Mouse (Mus musculus) frontal cortex, postnatal 14 days (tissue): Measurements from ENCODE around the gene Cuedc2.

ENCODE experiments used
- DNase-seq, 2 experiments: peaks; one replicate each; pipeline ENCODE4 v3.0.0; 2022; ENCODE audit warnings: low spot score in 2 of 2

Cuedc2 gene

DNA sequence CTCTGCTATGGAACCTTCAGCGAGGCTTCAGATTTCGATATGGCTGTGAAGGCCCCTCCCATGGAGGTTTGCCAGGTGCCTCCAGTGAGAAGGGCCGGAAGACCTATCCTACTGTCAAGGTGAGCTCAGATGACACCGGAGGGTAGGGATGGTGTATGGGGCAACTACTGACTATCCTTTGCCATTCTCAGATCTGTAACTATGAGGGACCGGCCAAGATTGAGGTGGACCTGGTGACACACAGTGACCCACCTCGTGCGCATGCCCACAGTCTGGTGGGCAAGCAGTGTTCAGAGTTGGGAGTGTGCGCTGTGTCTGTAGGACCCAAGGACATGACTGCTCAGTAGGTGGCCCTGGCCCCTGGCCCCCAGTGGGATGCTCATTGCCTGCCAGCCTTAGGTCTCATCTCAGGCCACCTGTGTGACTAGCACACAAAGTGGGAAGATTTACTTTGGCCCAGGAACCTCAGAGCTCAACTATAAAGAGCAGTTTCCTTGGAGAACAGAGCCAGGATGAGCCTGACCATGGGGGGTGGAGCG lies 31.7 kb downstream of the Cuedc2 start:
- DNase-seq = peak in 1 of 2 experiments; percentile 2

DNA sequence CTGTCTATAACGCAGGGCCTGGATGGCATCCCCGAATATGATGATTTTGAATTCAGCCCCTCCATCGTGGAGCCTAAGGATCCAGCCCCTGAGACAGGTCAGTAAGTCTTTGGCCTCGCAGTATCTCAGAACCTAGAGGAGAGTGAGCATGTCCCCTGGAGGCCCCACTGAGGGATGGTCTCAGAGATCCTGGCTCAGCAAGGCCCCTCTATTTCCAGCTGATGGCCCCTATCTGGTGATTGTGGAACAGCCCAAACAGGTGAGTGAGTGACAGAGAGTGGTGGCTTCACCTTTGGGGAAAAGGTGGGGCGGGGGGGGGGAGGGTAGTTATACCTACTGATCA lies 32.3 kb downstream of the Cuedc2 start:
- DNase-seq = peak in 1 of 2 experiments; percentile 1

DNA sequence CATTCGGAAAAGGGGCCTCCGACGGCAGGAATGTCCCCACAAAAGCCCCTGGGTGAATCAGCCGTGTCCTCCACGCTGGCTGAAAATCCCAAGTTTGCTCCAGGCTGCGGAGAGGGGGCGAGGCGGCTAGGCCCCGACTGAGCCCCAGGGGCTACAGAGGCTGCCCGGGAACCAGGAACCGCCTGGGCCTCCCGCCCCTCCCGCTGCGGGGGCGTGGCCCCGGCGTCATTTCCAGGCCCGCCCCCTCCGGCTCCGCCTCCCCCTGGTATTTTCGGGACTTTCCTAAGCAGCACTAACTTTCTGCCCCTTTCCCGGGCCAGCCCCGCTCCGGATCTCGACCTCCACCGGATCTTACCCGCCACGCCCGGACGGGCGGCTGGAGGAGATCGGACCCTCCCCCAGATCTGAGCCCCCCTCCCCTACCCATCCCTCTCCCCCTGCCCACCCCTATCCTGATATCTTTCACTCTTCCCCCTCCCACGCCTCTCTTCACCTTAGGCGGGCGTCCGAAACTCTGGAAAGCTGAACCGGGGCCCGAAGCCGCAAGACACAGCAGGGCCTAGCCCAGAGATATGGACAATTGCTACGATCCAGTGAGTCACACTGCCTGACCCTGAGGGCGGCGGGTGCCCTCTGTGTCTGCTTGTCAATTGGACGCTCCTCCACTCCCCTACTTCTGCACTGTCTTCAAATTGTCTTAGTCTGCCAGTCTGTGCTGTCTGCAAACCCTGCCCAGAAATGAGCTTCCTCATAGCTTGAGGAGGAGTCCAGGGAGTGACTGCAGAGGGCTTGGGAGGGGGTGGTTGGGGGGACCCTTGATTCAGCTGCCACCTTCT lies 32.9 kb downstream of the Cuedc2 start:
- DNase-seq = peak in 1 of 2 experiments; percentile 64

DNA sequence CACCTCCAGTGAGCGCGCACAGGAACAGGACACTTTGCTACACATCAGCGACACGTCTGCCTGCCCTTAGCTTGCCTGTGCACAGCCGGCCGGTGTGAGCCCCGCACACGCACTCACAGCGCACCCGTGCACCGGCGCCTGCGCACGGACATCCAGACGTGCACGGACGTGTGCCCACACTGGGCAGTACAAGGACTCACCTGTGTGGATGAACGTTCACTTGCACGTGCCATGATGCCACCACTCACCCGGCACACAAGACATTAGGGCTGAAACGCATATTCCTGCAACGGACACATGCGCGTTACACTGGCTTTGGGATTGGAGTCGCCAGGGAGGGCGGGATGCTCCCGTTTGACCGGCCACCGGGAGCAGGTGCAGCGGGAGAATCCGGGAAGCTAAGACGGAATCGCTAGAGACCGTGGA lies 33.6 kb downstream of the Cuedc2 start:
- DNase-seq = no peak

- peak; percentile 76 to 81 for DNase-seq
Observed at GRCm38 (mm10) chr19:46304216-46304841, 34.2 kb downstream of the Cuedc2 start, which contains the start of gene Nfkb2. Gene Nfkb2 (plus strand): TSS chr19:46304320.

DNA sequence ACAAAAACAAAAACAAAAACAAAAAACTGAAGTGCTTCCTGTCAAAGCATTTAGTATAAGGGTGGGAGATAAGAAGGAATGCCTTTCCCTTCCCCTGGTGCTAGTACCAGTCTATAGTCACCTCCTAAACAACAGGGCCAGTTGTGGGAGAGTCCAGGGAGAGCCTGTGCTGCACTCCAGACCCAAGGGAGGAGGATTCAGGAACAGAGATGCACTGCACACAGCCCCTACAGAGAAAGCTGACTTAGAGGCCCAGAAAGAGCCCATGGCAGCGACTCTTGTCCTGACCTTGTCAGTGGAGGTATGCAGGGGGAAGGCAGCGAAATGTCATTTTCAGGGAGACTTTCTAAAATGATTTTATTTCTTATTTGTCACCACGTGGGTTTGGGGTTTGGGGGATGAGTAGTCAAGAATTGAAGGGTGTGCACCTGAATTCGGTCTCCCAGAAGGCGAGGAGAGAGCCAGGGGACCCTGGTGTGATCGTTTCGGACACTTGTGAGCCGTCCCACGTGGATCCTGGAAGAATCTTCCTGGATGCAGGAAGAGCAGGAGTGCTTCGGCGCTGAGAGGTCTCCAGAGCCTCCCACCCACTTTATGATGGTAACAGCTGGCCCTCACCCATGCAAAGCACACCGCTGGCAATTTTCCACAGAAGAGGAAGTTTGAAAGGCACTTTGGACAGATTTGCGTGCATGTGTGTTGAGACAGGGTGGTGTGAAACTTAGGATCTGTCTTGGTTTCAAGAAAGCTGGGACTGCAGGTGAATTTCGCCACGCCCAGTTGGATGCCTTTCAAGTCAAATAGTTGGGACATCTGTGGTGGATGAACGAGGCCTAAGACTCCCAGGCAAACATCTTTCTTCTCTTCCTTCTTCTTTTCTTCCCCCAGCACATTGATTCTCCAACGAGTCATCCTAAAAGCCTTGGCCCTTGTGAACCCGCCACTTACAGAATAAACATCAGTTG lies 35.0 kb downstream of the Cuedc2 start:
- DNase-seq = no peak

- DNase-seq = no peak
Observed at GRCm38 (mm10) chr19:46302551-46302950, 36.0 kb downstream of the Cuedc2 start.

GRCm38 (mm10) chr19:46300294-46301045 lies 38.0 kb downstream of the Cuedc2 start:
- DNase-seq = no peak

DNA sequence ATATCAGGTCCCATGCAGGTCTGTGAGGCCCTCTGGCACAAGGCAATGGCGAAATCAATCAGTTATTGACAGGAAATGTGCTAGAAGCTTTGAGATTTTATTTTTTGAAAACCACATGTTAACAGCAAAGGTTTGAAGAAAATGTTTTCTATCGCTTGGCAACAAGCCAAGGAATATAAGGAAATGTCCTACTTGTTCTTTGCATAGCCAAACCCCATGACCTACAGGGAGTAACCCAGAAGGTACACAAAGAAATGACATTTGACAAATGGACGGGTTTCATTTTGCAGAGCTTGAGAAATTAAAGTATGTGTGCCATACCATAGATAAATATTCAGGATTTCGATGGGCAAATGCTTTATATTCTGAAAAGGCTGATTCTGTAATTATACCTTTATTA lies 41.6 kb downstream of the Cuedc2 start:
- DNase-seq = no peak

DNA sequence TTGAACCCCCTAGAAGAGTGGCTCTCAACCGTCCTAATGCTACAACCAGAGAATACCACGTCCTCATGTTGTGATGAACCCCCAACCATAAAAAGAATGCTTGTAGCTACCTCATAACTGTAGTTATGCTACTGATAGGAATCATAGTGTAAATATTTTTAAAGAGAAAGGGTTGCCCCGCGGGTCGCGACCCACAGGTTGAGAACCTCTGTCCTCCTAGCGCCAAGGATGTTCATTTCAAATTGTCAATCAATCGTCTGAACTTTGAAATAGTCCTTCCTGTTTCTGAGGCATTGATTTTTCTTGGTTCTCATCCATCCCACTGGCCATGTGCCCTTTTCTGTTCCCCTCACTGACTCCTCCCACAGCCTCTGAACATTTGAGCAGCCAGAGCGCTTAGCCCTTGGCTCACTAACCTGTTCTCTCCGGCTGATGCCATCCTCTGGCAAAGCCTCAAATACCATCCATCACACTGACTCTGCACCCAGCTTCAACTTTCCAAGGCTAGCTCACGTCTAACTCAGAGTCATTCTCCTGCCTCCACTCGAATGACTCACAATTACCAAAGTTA lies 47.9 kb downstream of the Cuedc2 start:
- DNase-seq = no peak

DNA sequence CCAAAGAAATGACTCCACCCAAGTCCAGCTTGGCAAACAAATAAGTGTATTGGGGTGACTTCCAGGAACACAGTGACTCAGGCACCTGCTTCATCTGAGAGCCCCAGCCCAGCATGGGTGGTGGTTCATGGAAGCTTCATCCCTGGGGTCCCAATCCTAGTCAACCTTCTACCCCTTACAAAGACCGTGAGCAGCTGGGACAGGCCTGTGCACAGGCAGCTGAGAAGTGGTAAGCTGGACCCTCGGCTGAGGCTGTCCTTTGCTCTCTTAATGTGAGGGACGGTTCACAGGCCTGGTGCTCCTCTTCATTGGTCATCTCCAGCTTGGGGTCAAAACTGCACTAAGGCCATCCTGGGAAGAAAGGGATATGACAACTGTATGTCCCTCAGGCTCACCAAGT lies 50.9 kb downstream of the Cuedc2 start:
- DNase-seq = no peak

- DNase-seq = no peak
Observed at GRCm38 (mm10) chr19:46286926-46287325, 51.6 kb downstream of the Cuedc2 start.

DNA sequence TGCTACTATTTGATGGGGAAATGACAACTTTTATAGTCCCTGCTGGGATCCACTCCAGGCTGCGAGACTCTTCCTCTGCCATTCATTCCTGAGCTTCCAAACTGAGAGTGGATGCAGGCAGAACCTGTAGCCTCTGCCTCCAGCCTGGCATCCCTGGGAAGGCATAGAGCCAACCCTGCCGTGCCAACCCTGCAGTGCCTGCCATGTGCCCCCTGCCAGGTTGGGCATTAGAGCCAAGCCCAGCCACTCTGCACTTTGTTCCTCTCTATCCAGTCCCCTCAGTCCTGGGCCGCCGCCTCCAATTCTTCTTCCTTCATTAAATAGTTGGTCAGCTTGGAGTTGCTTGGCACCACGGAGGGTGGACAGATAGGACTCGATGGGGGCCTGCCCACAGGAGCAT lies 52.5 kb downstream of the Cuedc2 start:
- DNase-seq = no peak

- DNase-seq = no peak
Observed at GRCm38 (mm10) chr19:46285631-46286030, 52.9 kb downstream of the Cuedc2 start.

DNA sequence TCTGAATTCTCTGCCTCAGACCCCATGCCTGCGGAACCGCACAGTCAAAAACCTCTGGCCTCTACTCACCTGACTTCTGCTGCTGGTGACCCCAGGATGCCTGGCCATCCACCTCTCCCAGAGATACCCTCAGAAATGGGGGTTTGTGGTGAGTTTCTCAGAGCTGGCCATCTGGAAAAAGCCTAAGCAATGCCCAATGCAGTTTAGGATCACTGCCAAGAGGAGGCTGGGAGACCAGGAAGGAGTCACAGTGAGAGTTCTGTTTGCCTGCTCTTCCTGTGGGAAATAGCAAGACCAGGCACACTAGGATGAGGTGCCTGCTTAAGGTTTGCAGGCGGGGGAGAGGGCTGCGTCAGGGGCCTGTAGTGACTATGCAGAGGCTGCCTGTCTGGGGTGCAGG lies 53.8 kb downstream of the Cuedc2 start:
- DNase-seq = no peak

- DNase-seq = no peak
Observed at GRCm38 (mm10) chr19:46282081-46282849, 56.2 kb downstream of the Cuedc2 start.
